Mouse (Mus musculus) liver, embryonic 14.5 days (tissue): Measurements from ENCODE around the gene Fbxl18.

Source experiments
- CTCF ChIP-seq: IDR thresholded peaks from 2 replicates; pipeline ENCODE4 v1.5.1; 2016; ENCODE audit warnings: antibody characterized with exemption, low read depth, control low read depth
- EP300 ChIP-seq: IDR thresholded peaks from 2 replicates; pipeline ENCODE4 v1.6.1; 2016; ENCODE audit warnings: antibody characterized with exemption, low read depth

DNA sequence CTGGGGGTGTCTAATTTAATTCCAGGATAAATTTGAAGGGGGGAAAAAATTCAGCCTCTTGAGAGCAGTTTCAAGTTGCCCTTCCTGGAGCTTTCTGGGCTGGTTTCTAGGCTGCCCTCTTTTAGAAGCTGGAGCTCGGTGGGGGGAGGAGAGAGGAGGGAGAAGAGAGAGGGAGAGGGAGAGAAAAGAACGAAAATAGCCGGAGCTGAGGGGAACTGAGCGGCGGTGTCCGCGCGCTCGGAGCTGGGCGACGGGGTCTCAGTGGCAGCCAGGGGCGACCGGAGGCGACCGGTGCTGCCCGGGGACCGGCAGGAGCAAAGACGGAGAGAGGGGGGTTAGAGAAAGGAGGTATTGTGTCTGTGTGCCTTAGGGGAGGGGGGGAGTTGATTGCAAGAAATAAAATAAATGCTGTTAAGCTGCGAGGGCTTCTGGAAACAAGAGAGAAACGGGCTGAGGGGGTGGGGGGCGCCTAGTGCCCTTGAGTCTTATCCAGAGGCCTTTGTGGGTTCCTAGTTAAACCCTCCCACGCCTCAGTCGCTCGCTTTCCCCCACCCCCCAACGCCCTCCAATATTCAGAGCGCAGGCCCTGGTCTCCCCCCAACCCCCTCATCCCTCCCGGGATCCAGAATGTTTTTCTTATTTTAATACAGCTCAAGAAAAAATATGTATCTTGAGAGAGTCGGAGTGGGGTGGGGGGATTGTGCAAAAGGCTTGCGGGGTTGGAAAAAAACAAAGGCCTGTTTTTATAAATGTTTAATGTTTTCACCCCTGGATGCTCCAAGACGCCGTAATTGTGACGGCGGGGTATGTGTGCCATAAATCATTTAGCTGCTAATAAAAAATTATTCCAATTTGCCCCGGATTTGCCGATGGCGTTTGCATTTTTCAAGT is 75.6 kb downstream of the Fbxl18 start:
- no peak for TF ChIP-seq CTCF
- TF ChIP-seq EP300 = no peak
